Mouse (Mus musculus) activated CD4-positive, CD25-positive, alpha-beta regulatory T cell, adult 4 months (primary cell): ENCODE measurements around the gene Prkacb. TPM values are rescaled to one million over a fixed set of nuclear protein-coding genes. Genes with fewer than 3 reads are reported as not detected.

Experiments used
- polyA plus RNA-seq, 2 experiments: library from polyadenylated mRNA; unstranded; fragments of 100-300 nt; shearing (Covaris generic); gene quantifications; one replicate each; pipeline ENCODE4 v1.2.1; 2017

Gene Prkacb
- polyA plus RNA-seq, 2 experiments from 2014 or later, result 127 to 144 TPM

Other genes starting within 250 kb of the Prkacb start
- gene Uox, start 242.6 kb downstream of the Prkacb start, polyA plus RNA-seq, result not detected
- not detected for gene Dnase2b, start 197.4 kb downstream of the Prkacb start, polyA plus RNA-seq
- gene 4930503B20Rik, start 161.7 kb downstream of the Prkacb start, polyA plus RNA-seq, result not detected
- gene Samd13, start 127.4 kb downstream of the Prkacb start, polyA plus RNA-seq, result under 1 TPM in 1 of 2 experiments, not detected in 1; 0.21 TPM
- gene Ttll7, start 39.4 kb upstream of the Prkacb start, polyA plus RNA-seq, result not detected